Mouse (Mus musculus) left cerebral cortex, postnatal 25 days (tissue): ENCODE results near the gene Iqce. TPM values are rescaled to one million over a fixed set of nuclear protein-coding genes. Genes with fewer than 3 reads are reported as not detected.
"Not testable (repeated sequence)": the region's sequence is repeated elsewhere in the genome, so short reads cannot be mapped to it uniquely, and the experiment has no call there.

Source experiments
- DNase-seq, 2 experiments: peaks; one replicate each; pipeline ENCODE4 v3.0.0; 2022; ENCODE audit warnings: low spot score in 2 of 2, mixed read lengths in 1 of 2
- intact Hi-C: fragments of 180-260 bp; cut with DNase I; formaldehyde crosslinking; loops from one replicate; pipeline ENCODE4 v1.15.1; 2025
- total RNA-seq, 2 experiments: library from RNA; stranded (reverse); gene quantifications; 2 replicates each; pipeline ENCODE4 v1.2.3; 2021

The Iqce gene
- total RNA-seq, 2 experiments from 2014 or later = 43.4 to 50.4 TPM

DNA sequence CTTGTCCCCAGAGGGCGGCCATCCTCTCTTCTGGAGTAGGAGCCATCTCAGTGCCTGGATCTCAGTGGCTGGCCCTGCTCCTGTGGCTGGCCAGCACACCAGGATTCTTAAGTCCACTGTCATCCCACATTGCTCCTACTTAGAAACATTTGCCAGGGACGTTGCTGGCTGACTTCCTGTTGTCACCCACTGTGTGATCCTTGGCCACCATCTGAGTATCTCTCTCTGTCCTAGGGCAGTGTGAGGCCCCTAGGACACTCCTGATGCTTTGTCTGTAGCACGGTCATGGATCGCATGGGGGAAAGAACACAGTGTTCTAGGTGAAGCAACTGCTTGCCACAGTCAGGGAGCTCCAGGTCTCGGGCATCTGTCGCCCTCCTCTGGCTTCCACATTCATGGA, 8.1 kb upstream of the Iqce start:
- intact Hi-C loops = no loop called here

DNA sequence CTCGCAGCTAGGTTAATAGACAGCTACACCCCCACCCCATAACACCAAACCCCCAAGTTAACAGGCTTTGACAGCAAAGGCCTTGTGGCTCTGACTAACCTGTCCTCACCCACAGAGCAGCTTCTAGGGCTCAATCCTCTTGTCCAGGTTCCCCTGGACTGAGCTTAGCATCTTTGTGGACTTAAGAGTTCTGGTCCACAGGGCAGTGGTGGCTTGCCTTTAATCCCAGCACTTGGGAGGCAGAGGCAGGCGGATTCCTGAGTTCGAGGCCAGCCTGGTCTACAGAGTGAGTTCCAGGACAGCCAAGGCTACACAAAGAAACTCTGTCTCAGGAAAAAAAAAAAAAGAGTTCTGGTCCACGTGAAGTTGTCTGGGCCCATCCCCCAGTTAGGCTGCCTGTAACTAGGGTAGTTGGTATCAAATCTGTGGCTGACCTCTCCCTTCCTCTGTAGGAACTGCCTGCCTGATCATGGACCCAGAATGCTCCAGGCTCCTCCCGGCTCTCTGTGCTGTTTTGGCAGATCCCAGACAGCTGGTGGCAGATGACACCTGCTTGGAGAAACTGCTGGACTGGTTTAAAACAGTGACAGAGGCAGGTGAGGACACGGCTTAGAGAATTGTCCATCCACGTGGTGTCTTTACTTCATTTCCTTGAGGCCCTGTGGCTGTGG, 3.5 kb upstream of the Iqce start:
- peak in 1 of 2 experiments; percentile 18 for DNase-seq
- intact Hi-C loops = loop anchor here (2.0 kb wide), 1 partner anchor 57 kb away; the partner anchor contains the start of gene Ttyh3

More for the DNA sequence above, 8.1 kb upstream of the Iqce start:
- no peak for DNase-seq

DNA sequence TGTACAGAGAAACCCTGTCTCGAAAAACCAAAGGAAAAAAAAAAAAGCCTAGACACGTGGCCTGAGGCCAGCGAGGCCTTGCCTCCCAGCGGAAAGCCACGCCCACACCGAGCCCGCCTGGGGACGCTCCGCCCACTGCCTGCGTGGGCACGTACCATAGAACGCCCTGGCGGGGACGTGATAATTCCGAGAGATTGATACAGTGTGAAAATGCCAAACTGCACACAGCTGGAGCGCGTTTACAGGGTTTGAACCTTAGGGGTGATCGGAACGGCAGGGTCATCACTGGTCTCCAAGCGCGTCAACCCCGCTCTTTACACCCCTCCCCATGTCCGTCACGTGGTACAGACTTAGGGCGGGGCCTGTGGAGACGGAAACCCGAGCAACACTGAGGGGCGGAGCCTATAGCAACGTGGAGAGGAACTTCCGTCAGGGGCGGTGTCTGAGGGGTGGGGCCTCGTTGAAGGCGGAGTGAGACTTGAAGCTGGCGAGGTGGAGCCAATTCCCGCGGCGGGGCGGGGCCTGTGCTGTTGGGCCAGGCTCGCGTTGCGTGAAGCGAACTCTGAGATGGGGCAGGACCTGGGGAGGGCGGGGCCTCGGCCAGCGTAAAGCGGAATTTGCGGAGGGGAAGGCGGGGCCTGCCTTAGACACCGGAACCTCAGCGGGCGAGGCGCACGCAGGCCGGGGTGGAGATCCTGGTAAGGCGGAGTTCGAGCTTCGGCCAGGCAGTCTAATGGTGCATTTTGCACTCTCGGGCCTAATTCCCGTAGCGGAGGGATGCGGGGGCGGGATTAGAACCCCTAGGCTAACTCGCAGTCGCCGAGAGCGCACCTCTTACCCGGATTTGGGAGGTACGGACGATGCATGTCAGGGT, 2.4 kb upstream of the Iqce start, which contains the start of gene Brat1:
Brat1 (plus strand) TSS at position 634 of the 874 bp plus-strand sequence.
- intact Hi-C loops = loop anchor here (2.0 kb wide), 1 partner anchor 56 kb away; the partner anchor contains the start of gene Ttyh3

GRCm38 (mm10) chr5:140703480-140704377, 1.6 kb upstream of the Iqce start:
- intact Hi-C loops = loop anchor here (2.0 kb wide), 1 partner anchor 55 kb away; the partner anchor contains the start of gene Ttyh3
- no peak for DNase-seq

More for the DNA sequence above, 2.4 kb upstream of the Iqce start, which contains the start of gene Brat1:
- peak; percentile 99 to 100 for DNase-seq

DNA sequence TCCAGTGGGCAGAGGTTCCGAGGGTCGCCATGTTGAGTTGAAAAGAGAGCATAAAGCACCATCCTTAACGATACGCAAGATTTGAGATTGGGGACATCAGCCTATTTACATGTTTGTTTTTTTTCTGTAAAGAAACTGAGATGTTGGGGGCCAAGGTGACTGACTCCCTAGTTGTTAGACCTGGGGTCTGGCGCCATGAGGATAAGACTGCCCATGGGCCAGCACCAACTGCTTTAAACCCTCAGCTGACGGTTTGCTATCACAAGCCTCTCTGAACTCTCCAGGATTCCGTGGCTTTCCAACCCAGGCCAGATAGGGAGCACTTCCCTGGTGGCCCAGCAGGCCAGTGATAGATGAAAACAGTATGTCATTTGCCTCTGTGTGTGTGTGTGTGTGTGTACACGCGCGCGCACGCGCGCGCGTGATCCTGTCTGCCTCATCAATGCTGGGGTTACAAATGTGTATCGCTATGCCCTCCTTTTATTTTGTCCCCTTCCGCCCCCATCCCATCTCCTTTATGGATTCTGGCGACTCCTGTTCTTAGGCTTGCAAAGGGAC, 519 bp upstream of the Iqce start:
- no peak for DNase-seq
- intact Hi-C loops = no loop called here

DNA sequence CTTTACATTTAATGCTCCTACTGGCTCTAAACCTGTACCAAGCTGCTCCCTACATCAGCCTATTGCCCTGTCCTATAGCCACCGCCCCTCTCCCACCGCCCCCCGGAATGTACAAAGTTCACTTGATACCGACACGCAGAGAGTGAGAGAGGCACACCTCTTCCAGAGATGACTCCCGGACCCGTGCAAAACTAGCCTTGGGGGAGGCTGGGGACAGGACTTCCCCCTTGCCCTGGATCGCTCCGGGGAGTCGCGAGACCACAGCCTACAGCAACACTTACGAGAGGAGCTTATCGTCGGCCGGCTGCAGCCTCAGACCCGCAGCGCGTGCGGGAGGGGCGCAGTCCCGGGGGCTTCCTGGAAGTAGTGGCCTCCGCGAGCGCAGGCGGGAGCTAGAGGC, 517 bp downstream of the Iqce start:
- DNase-seq = no peak
- intact Hi-C loops = no loop called here

- DNase-seq = no peak
- intact Hi-C loops = no loop called here
Measured at GRCm38 (mm10) chr5:140699776-140700175, 2.4 kb downstream of the Iqce start.

DNA sequence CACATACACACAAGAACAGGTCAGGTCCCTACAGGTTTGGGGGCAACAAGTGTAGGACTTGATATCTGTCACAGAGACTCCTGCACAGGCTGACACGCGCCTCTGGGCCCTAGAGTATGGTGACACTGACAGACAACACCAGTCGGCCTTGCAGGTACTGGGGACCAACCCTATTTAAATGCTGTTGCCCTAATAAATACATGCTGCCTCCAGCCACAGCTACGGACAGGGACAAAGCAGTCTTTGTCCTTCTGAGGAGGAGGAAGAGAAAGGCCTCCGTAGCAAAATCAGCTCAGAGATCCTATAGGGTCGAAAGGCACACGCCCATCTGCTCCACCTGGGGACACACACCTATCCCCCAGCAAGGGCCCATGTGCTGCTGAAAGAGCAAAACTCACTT, 6.2 kb downstream of the Iqce start:
- intact Hi-C loops = no loop called here
- no peak for DNase-seq

- intact Hi-C loops = no loop called here
- DNase-seq = peak in 1 of 2 experiments; percentile 84
Measured at GRCm38 (mm10) chr5:140688434-140688833, 13.7 kb downstream of the Iqce start.

- intact Hi-C loops = loop anchor here (2.0 kb wide), 1 partner anchor 144 kb away; no protein-coding TSS in a partner anchor
- DNase-seq = peak; percentile 42 to 71
Measured at GRCm38 (mm10) chr5:140684343-140685148, 17.6 kb downstream of the Iqce start.

GRCm38 (mm10) chr5:140682113-140682512, 20.1 kb downstream of the Iqce start:
- intact Hi-C loops = no loop called here
- no peak for DNase-seq

DNA sequence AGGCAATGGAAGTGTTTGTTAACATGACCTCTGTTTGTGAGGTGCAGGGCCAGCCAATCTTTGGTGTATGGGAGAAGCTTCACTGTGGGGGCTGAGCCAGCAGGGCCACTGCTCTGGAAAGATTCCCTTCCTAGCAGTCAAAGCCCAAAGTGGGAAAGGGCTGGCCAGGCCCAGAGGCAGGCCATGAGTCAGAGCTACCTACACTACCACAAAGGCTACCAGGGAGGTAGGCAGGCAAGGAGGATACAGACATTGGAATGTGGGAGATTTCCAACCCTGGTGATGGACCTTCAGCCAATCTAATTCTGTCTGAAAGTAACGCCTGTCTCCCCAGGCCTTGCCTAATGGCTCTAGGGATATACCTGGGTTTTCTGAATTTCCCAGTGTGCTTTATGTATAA, 21.2 kb downstream of the Iqce start:
- intact Hi-C loops = no loop called here
- DNase-seq = no peak

DNA sequence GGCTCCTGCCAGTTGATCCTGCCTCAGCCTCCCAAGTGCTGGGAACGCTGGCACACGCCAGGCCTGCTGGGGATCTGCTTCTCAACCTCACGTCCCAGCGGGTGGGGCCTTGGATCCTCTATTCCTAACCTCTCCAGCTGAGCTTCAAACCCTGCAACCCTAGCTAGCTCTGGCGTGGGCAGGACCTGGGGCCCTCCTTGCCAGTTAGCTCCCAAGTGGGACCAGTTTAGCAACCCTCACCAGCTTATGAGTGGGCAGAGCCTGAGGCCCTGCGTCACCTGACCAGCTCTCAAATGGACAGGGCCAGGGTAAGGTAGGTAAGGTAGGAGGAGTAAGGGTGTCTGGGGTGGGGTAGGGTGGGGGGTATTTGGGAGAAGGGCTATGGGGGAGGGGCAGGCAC, 22.1 kb downstream of the Iqce start:
- no peak for DNase-seq
- intact Hi-C loops = no loop called here

DNA sequence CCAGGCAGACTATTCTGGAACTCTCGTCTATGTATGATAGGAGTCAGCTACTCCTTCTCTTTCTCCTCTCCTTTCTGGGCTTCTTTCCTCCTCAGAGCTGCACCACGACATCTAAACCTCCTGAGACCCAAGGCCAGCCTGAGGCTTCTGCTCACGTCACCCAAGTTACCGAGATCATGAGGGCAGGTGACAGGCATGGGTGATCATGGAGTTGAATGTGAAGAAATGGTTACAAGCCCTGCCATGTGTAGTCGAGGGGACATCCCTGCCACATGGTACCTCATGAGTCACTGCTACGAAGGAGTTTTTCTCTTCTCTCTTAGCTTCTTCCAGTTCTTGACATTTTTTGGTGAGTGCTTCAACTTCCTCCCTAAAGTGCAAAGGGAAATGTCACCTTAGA, 25.0 kb downstream of the Iqce start:
- intact Hi-C loops = no loop called here
- no peak for DNase-seq

DNA sequence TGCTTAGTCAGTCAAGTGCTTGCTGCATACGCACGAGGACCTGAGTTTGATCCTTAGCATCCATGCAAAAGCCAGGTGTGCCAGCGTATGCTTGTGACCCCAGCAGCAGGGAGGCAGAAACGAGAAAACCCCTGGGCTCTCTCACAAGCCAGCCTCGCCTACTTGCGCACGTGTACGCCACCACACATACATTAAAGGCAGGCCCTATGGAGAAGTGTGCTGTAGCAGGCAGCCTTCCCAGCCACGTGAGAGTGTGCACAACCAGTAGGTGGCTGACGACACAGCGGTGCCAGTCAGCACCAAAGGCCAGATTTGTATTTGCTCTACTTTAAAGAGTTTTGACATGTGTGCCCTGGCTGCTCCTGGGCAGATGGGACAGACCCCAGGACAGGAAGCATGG, 26.5 kb downstream of the Iqce start:
- intact Hi-C loops = no loop called here
- peak; percentile 50 to 74 for DNase-seq

- intact Hi-C loops = no loop called here
- DNase-seq = no peak
Measured at GRCm38 (mm10) chr5:140675079-140675478, 27.1 kb downstream of the Iqce start.

GRCm38 (mm10) chr5:140674036-140674435, 28.1 kb downstream of the Iqce start:
- DNase-seq = no peak

DNA sequence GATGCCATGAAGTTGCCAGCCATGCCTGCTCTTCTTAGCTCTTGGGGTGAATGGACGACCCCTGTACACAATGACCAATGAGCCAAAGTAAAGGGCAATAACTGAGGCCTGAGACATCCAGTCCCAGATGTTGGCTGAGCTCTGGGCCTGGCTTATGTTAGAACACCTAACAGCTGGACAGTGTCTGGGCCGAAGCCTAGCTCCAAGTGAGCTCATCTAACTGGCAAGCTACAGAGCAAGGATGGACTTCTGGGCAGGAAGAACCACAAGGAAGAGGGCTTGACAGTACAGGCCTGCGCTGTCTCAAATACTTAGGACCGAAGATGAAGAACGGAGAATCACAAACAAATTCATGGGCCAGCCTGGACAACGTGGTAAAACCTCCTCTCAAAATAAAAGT, 29.6 kb downstream of the Iqce start:
- DNase-seq, intact Hi-C loops: not testable (repeated sequence)

More at GRCm38 (mm10) chr5:140674036-140674435, 28.1 kb downstream of the Iqce start:
- intact Hi-C loops = no loop called here
